Mouse (Mus musculus) heart, postnatal 0 days (tissue): ENCODE results near the gene Rapgef2.
"Not testable (repeated sequence)": the region's sequence is repeated elsewhere in the genome, so short reads cannot be mapped to it uniquely, and the experiment has no call there.

Experiments
- CTCF ChIP-seq: IDR thresholded peaks from 2 replicates; pipeline ENCODE4 v1.5.1; 2016; ENCODE audit warnings: antibody characterized with exemption, control low read depth, low read depth
- EP300 ChIP-seq: IDR thresholded peaks from 2 replicates; pipeline ENCODE4 v1.6.1; 2016; ENCODE audit warnings: antibody characterized with exemption, low read depth

DNA sequence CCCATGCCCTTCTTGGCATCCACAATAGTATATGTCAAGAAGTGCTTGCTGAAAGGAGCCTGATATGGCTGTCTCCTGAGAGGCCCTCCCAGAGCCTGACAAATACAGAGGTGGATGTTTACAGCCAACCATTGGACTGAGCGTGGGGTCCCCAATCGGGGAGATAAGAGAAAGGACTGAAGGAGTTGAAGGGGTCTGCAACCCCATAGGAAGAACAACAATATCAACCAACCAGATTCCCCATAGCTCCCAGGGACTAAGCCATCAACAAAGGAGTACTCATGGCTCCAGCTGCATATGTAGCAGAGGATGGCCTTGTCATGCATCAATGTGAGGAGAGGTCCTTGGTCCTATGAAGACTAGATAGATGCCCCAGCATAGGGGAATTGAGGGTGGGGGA is 227.8 kb downstream of the Rapgef2 start:
- not testable (repeated sequence) for TF ChIP-seq CTCF, EP300
